Mouse (Mus musculus) left cerebral cortex, adult 2 months (tissue): Measurements from ENCODE around the gene Cpsf2. TPM values are rescaled to one million over a fixed set of nuclear protein-coding genes. Genes with fewer than 3 reads are reported as not detected.
"Not testable (repeated sequence)": the region's sequence is repeated elsewhere in the genome, so short reads cannot be mapped to it uniquely, and the experiment has no call there.

Source experiments
- DNase-seq, 2 experiments: peaks; one replicate each; pipeline ENCODE4 v3.0.0; 2021 to 2022; ENCODE audit warnings: low spot score in 2 of 2, mixed read lengths in 1 of 2; ENCODE audit errors: extremely low spot score in 1 of 2
- H3K27ac ChIP-seq: fragments of 200-600 bp; 2 replicates; pipeline ENCODE4 v1.8.1; 2022
- H3K4me3 ChIP-seq: fragments of 200-600 bp; 2 replicates; pipeline ENCODE4 v1.8.1; 2022
- CTCF ChIP-seq: fragments of 200-600 bp; IDR thresholded peaks from 2 replicates; pipeline ENCODE4 v1.8.1; 2022; ENCODE audit warnings: antibody characterized with exemption, mild to moderate bottlenecking, moderate library complexity
- intact Hi-C: fragments of 180-260 bp; cut with DNase I; formaldehyde crosslinking; loops from one replicate; pipeline ENCODE4 v1.15.1; 2025
- long read RNA-seq, 2 experiments: library from polyadenylated mRNA; stranded (forward); transcript quantifications; one replicate each; pipeline ENCODE4 v2.0.0; 2021; ENCODE audit warnings: borderline mapping rate in 2 of 2
- total RNA-seq, 2 experiments: library from RNA; stranded (reverse); gene quantifications; 2 replicates each; pipeline ENCODE4 v1.2.3; 2021

Cpsf2 gene
- total RNA-seq, result 10 to 100 TPM; 24.6 to 27.6 TPM
- long read RNA-seq, experiment 1, full-length matches to known transcripts, result 42 of 52 reads
- long read RNA-seq, experiment 1, partial matches to known transcripts, result 0 of 52 reads
- long read RNA-seq, experiment 1, other reads (novel, unspliced or antisense), result 10 of 52 reads
- long read RNA-seq, experiment 2, full-length matches to known transcripts, result 23 of 34 reads
- long read RNA-seq, experiment 2, partial matches to known transcripts, result 1 of 34 reads
- long read RNA-seq, experiment 2, other reads (novel, unspliced or antisense), result 10 of 34 reads

DNA sequence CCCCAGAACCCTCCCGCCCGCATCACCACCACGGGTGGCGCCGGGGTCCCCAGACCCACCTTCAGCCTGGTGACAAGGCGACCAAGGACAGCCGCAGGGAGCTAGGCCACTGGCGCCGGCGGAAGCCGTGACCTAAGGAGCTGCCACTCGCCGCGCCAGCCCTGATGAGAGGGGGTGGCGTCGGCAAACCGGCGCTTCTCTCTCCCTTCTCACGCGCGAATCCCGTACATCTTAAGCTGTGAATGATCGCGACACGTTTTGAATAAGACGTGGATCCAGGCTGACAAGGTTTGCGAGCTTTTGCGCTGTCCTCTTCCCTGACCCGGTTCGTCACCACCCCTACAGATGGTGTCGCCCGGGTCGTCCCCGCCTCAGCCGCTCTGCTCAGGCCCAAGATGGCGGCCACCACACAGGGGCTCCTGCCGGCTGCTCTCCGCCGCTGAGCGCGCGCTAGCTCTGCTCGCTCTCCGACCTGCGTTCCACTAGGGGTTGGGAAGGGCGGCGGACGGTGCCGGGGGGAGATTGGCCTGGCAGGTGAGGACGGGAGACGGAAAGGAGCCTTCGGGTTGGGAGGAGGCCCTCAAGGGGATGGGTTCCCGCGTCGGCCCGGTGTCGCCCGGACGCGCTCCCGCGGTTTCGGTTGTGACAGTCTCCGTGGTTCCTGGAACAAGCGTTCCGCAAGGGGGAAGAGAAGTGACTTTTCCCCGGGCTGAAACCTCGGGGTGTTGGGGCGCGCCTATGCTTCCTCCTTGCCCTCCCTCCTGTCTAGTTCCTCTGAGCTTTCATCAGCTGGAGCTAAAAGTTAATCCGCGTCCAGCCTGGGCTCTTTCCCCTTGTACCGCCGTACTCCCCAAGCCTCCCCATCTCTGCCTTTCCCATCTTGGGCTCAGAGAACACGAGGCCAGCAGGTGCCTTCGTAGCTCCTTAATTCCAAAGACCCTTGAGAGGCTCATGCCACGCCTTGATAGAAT lies at the start of gene Cpsf2:
Gene Cpsf2, plus strand, starts transcription at position 388 of the 971 bp plus-strand sequence.
- intact Hi-C loops, result loop anchor here (5.0 kb wide), 1 partner anchor 491 kb away; the partner anchor contains the start of gene Golga5
- no peak; the same call in 1 of the 2 replicates for TF ChIP-seq CTCF
- Histone ChIP-seq H3K27ac (peak within 1 kb of the TSS; percentile 100), H3K4me3 (peak within 1 kb of the TSS; percentile 74)
- peak; percentile 83 for DNase-seq

- DNase-seq, result no peak
- intact Hi-C loops, result no loop called here
- H3K4me3 ChIP-seq, result no peak overlapping the region
- TF ChIP-seq CTCF, result no peak
- no peak overlapping the region for H3K27ac ChIP-seq
These were observed 47.4 kb upstream of the Cpsf2 start for GRCm38 (mm10) chr12:101928423-101928822.

DNA sequence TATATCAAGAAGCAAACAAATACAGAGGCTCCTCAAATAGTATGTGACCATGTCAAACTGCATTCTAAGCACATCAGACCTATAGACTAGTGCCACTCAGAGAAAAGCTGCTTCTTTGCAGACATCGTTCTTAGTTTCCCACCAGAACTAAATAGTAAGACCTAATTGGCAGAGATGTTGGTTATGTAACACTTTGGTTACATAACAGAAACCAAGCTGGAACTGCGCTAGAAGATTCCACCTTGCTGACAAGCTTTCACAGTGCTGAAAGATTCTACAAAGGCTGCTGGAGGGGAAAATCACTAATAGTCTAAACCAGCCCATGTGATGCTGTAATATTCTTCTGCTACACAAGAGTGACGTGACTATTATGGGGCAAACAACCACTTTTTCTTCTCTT lies 40.6 kb upstream of the Cpsf2 start:
- H3K4me3 ChIP-seq, result no peak overlapping the region
- no peak for TF ChIP-seq CTCF
- intact Hi-C loops, result no loop called here
- H3K27ac ChIP-seq, result no peak overlapping the region
- DNase-seq, result no peak

GRCm38 (mm10) chr12:101937572-101937971 lies 38.2 kb upstream of the Cpsf2 start:
- no peak for DNase-seq
- intact Hi-C loops, result no loop called here
- TF ChIP-seq CTCF, result peak; percentile 18
- no peak overlapping the region for H3K4me3 ChIP-seq
- no peak overlapping the region for H3K27ac ChIP-seq

GRCm38 (mm10) chr12:101947986-101948385 lies 27.8 kb upstream of the Cpsf2 start:
- TF ChIP-seq CTCF, result no peak
- peak overlapping the region; percentile 28 for H3K27ac ChIP-seq
- DNase-seq, result no peak
- intact Hi-C loops, result no loop called here
- no peak overlapping the region for H3K4me3 ChIP-seq

GRCm38 (mm10) chr12:101948801-101949200 lies 27.0 kb upstream of the Cpsf2 start:
- no peak for TF ChIP-seq CTCF
- intact Hi-C loops, result no loop called here
- H3K27ac ChIP-seq, result no peak overlapping the region
- DNase-seq, result no peak
- H3K4me3 ChIP-seq, result no peak overlapping the region

DNA sequence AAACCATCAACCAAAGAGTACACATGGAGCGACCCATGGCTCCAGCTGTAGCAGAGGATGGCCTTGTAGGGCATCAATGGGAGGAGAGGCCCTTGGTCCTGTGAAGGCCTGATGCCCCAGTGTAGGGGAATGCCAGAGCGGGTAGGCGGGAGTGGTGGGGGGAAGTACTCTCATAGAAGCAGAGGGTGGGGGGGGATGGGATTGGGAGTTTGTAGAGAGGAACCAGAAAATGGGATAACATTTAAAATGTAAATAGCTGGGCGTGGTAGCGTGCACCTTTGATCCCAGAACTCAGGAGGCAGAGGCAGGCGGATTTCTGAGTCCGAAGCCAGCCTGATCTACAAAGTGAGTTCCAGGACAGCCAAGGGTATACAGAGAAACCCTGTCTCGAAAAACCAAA lies 20.0 kb upstream of the Cpsf2 start:
- not testable (repeated sequence) for H3K4me3 ChIP-seq, H3K27ac ChIP-seq, DNase-seq
- intact Hi-C loops, result loop anchor here (5.0 to 10.0 kb wide), 2 partner anchors 144 to 871 kb away; partner anchors contain the start of gene Ppp4r3a

GRCm38 (mm10) chr12:101957079-101957941 lies 18.5 kb upstream of the Cpsf2 start:
- DNase-seq, result no peak
- intact Hi-C loops, result loop anchor here (5.0 to 10.0 kb wide), 2 partner anchors 145 to 873 kb away; partner anchors contain the start of gene Ppp4r3a
- TF ChIP-seq CTCF, result no peak
- peak overlapping the region; percentile 96 for H3K4me3 ChIP-seq
- H3K27ac ChIP-seq, result peak overlapping the region; percentile 92

GRCm38 (mm10) chr12:101957942-101958544 lies 17.7 kb upstream of the Cpsf2 start, which contains the start of gene Atxn3:
Gene Atxn3 (minus strand): TSS chr12:101958246.
- Histone ChIP-seq H3K27ac (peak within 1 kb of the TSS; percentile 92), H3K4me3 (peak within 1 kb of the TSS; percentile 96)
- TF ChIP-seq CTCF, result peak; percentile 57
- DNase-seq, result peak; percentile 97 to 98
- intact Hi-C loops, result loop anchor here (2.0 to 10.0 kb wide), 3 partner anchors 45 to 873 kb away; partner anchors contain the start of genes Ppp4r3a and Trip11

DNA sequence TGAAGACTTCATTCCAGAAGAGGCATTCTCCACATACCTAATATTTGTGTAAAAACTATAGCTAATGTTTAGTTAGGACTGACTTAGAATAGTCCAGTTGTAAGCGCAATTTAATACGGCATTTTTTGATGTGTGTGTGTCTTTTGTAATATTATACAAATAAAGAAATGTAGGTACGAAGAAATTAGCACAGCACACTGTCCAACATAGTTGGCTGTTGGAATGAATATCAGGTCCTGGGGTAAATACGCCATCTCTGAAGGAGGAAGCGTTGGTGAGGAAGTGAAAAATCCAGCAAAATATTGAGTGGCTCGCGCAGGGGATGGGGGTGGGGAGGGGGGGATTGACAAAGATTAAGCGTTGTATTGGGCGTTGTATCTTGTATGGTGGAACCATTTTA lies 17.2 kb upstream of the Cpsf2 start:
- DNase-seq, result no peak
- TF ChIP-seq CTCF, result no peak
- intact Hi-C loops, result loop anchor here (2.0 to 10.0 kb wide), 3 partner anchors 46 to 874 kb away; partner anchors contain the start of genes Ppp4r3a and Trip11
- Histone ChIP-seq H3K27ac (peak overlapping the region; percentile 29; the same call in 1 of the 2 replicates), H3K4me3 (peak overlapping the region; percentile 96)

GRCm38 (mm10) chr12:101958960-101959780 lies 16.6 kb upstream of the Cpsf2 start:
- H3K4me3 ChIP-seq, H3K27ac ChIP-seq, DNase-seq: not testable (repeated sequence)
- intact Hi-C loops, result loop anchor here (2.0 to 10.0 kb wide), 3 partner anchors 46 to 874 kb away; partner anchors contain the start of genes Ppp4r3a and Trip11
